Mouse (Mus musculus): ENCODE results near the gene Zfp59. TPM values are rescaled to one million over a fixed set of nuclear protein-coding genes. Genes with fewer than 3 reads are reported as not detected.
"Not testable (repeated sequence)": the region's sequence is repeated elsewhere in the genome, so short reads cannot be mapped to it uniquely, and the experiment has no call there.

Zfp59 gene
- polyA plus RNA-seq (2014; fragmentation: Nextera tagmentation; extraction: Ambion mirVana): 11.2 and 12.6 TPM in 2 replicates

- DNase-seq (ENCODE audit: low spot score): peak; percentile 91
- Histone ChIP-seq H3K9me3 (ENCODE audit: control insufficient read depth, low read length) (no peaks in the 10 kb centered on the region), H3K27ac (ENCODE audit: low read depth, low read length) (peak within 1 kb of the TSS; percentile 47; the same call in 1 of the 2 replicates), H3K4me1 (ENCODE audit: control insufficient read depth, insufficient read depth, low read length) (peaks cover 5% of the 10 kb centered on the region; the same call in 1 of the 2 replicates), H3K9ac (ENCODE audit: low read length) (peak within 1 kb of the TSS; percentile 35), H3K4me2 (ENCODE audit: low read depth) (peak within 1 kb of the TSS; percentile 43), H3K36me3 (ENCODE audit: control insufficient read depth, insufficient read depth, low read length) (no peaks in the 10 kb centered on the region), H3K27me3 (ENCODE audit: control insufficient read depth, insufficient read depth, low read length) (no peaks in the 10 kb centered on the region), H3K4me3 (ENCODE audit: low read depth, low read length) (peak within 1 kb of the TSS; percentile 33)
- ATAC-seq (ENCODE audit: insufficient read depth, low FRiP score, low TSS enrichment): peak; percentile 96
- 4% methylated on average over 33 of the region's 34 CpGs for WGBS
Observed at GRCm38 (mm10) chr7:27838323-27839249, at the start of gene Zfp59. Gene Zfp59 (plus strand): TSS chr7:27838607.

- Histone ChIP-seq H3K27me3 (ENCODE audit: control insufficient read depth, insufficient read depth, low read length) (no peaks in the 10 kb centered on the region), H3K4me2 (ENCODE audit: low read depth) (no peak overlapping the region), H3K9me3 (ENCODE audit: control insufficient read depth, low read length) (peaks cover 3% of the 10 kb centered on the region; the same call in 1 of the 2 replicates), H3K9ac (ENCODE audit: low read length) (no peak overlapping the region), H3K27ac (ENCODE audit: low read depth, low read length) (no peak overlapping the region), H3K4me1 (ENCODE audit: control insufficient read depth, insufficient read depth, low read length) (no peaks in the 10 kb centered on the region), H3K4me3 (ENCODE audit: low read depth, low read length) (no peak overlapping the region), H3K36me3 (ENCODE audit: control insufficient read depth, insufficient read depth, low read length) (no peaks in the 10 kb centered on the region)
- ATAC-seq (ENCODE audit: insufficient read depth, low FRiP score, low TSS enrichment) (no peak), DNase-seq (ENCODE audit: low spot score) (no peak)
- 83% methylated on average over 5 of the region's 5 CpGs for WGBS
Observed at GRCm38 (mm10) chr7:27789306-27789705, 49.1 kb upstream of the Zfp59 start.

- WGBS: 55% methylated on average over 2 of the region's 3 CpGs
- not testable (repeated sequence) for ATAC-seq (ENCODE audit: insufficient read depth, low FRiP score, low TSS enrichment)
Observed at GRCm38 (mm10) chr7:27793865-27794264, 44.5 kb upstream of the Zfp59 start.

GRCm38 (mm10) chr7:27794566-27794965 lies 43.8 kb upstream of the Zfp59 start:
- Histone ChIP-seq H3K9me3 (ENCODE audit: control insufficient read depth, low read length) (no peaks in the 10 kb centered on the region), H3K4me3 (ENCODE audit: low read depth, low read length) (no peak overlapping the region), H3K27ac (ENCODE audit: low read depth, low read length) (no peak overlapping the region), H3K9ac (ENCODE audit: low read length) (no peak overlapping the region), H3K4me2 (ENCODE audit: low read depth) (no peak overlapping the region), H3K4me1 (ENCODE audit: control insufficient read depth, insufficient read depth, low read length) (no peaks in the 10 kb centered on the region), H3K27me3 (ENCODE audit: control insufficient read depth, insufficient read depth, low read length) (no peaks in the 10 kb centered on the region), H3K36me3 (ENCODE audit: control insufficient read depth, insufficient read depth, low read length) (no peaks in the 10 kb centered on the region)
- no peak for ATAC-seq (ENCODE audit: insufficient read depth, low FRiP score, low TSS enrichment)
- DNase-seq (ENCODE audit: low spot score): no peak

More at GRCm38 (mm10) chr7:27793865-27794264, 44.5 kb upstream of the Zfp59 start:
- H3K9me3 ChIP-seq (ENCODE audit: control insufficient read depth, low read length); H3K4me3 ChIP-seq (ENCODE audit: low read depth, low read length); H3K4me2 ChIP-seq (ENCODE audit: low read depth); H3K4me1 ChIP-seq (ENCODE audit: control insufficient read depth, insufficient read depth, low read length); H3K9ac ChIP-seq (ENCODE audit: low read length); DNase-seq (ENCODE audit: low spot score); H3K27ac ChIP-seq (ENCODE audit: low read depth, low read length); H3K36me3 ChIP-seq (ENCODE audit: control insufficient read depth, insufficient read depth, low read length); H3K27me3 ChIP-seq (ENCODE audit: control insufficient read depth, insufficient read depth, low read length): not testable (repeated sequence)

DNA sequence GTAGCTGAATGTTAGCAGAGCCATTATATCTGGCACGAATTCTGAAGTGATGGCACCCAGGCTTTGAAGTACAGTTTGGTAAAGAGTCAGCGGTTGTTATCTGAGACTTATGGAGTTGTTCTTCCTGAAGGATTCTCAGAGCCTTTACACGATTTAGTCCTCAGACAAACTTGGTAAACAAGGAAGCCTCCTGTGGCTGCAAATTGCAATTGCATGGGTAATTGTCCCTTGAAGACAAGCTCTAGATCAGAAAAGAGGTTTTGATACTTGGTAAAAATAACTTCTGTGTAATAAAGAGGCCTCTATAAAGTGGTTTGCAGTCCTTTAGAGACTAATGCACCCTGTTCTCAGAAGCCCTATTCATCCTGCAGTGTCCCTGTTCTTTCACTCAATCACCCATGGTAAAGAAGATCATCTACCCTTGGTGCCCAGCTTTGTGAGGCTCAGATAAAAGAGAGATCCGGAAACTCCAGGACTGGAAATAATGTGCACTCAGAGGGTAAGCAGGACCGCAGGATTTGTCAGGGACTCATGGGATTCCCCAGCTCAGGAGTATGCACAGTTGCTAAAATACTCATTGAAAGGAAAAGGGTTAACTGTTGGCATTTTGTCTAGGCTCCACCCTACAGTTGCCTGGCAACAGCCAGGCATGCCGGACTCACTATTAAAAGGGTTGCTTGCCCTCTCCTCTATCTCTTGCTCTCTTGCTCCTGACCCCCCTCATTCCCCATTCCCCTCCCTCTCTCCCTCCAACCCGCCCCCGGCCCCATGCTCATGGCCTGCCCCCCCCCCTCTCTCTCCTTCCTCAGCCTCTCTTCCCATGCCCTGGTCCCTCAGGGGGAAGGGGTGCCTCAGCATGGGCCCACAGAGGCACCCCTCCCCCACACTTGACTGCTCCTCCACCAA lies 40.2 kb upstream of the Zfp59 start:
- Histone ChIP-seq H3K27me3 (ENCODE audit: control insufficient read depth, insufficient read depth, low read length) (no peaks in the 10 kb centered on the region), H3K4me1 (ENCODE audit: control insufficient read depth, insufficient read depth, low read length) (no peaks in the 10 kb centered on the region), H3K27ac (ENCODE audit: low read depth, low read length) (peak overlapping the region; percentile 41; the same call in 1 of the 2 replicates), H3K36me3 (ENCODE audit: control insufficient read depth, insufficient read depth, low read length) (no peaks in the 10 kb centered on the region), H3K9ac (ENCODE audit: low read length) (no peak overlapping the region), H3K9me3 (ENCODE audit: control insufficient read depth, low read length) (no peaks in the 10 kb centered on the region), H3K4me3 (ENCODE audit: low read depth, low read length) (no peak overlapping the region), H3K4me2 (ENCODE audit: low read depth) (0 out of 2 replicates have a peak overlapping the region, but pooled peaks have one; percentile 2)
- peak; percentile 88 for ATAC-seq (ENCODE audit: insufficient read depth, low FRiP score, low TSS enrichment)
- peak; percentile 72 for DNase-seq (ENCODE audit: low spot score)
- 28% methylated on average over 8 of the region's 8 CpGs for WGBS

DNA sequence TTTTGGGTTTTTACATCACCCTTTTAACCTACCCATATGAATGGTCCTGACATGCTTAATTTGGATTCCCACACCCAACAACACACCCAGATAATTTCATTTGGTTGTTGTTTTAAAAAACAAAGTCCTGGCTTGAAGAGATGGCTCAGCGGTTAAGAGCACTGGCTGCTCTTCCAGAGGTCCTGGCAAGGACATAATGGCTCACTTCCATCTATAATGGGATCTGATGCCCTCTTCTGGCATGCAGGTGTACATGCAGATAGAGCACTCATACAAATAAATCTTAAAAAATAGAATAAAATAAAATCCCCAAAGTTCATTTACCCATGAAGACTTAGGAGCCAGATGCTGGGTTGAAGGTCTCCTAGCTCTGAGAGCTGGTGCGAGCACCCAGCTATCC lies 37.3 kb upstream of the Zfp59 start:
- no peak for DNase-seq (ENCODE audit: low spot score)
- no peak overlapping the region for H3K4me3 ChIP-seq (ENCODE audit: low read depth, low read length)
- H3K4me1 ChIP-seq (ENCODE audit: control insufficient read depth, insufficient read depth, low read length): no peaks in the 10 kb centered on the region
- H3K27me3 ChIP-seq (ENCODE audit: control insufficient read depth, insufficient read depth, low read length): no peaks in the 10 kb centered on the region
- H3K36me3 ChIP-seq (ENCODE audit: control insufficient read depth, insufficient read depth, low read length): no peaks in the 10 kb centered on the region
- 63% methylated on average over 2 of the region's 2 CpGs for WGBS
- H3K4me2 ChIP-seq (ENCODE audit: low read depth): no peak overlapping the region
- ATAC-seq (ENCODE audit: insufficient read depth, low FRiP score, low TSS enrichment): no peak
- no peak overlapping the region for H3K27ac ChIP-seq (ENCODE audit: low read depth, low read length)
- H3K9me3 ChIP-seq (ENCODE audit: control insufficient read depth, low read length): no peaks in the 10 kb centered on the region
- no peak overlapping the region for H3K9ac ChIP-seq (ENCODE audit: low read length)

GRCm38 (mm10) chr7:27802986-27803385 lies 35.4 kb upstream of the Zfp59 start:
- ATAC-seq (ENCODE audit: insufficient read depth, low FRiP score, low TSS enrichment) (no peak), DNase-seq (ENCODE audit: low spot score) (no peak)
- Histone ChIP-seq H3K4me3 (ENCODE audit: low read depth, low read length) (no peak overlapping the region), H3K4me2 (ENCODE audit: low read depth) (no peak overlapping the region), H3K9ac (ENCODE audit: low read length) (no peak overlapping the region), H3K27me3 (ENCODE audit: control insufficient read depth, insufficient read depth, low read length) (no peaks in the 10 kb centered on the region), H3K9me3 (ENCODE audit: control insufficient read depth, low read length) (no peaks in the 10 kb centered on the region), H3K27ac (ENCODE audit: low read depth, low read length) (no peak overlapping the region), H3K4me1 (ENCODE audit: control insufficient read depth, insufficient read depth, low read length) (no peaks in the 10 kb centered on the region), H3K36me3 (ENCODE audit: control insufficient read depth, insufficient read depth, low read length) (no peaks in the 10 kb centered on the region)
- 81% methylated on average over 5 of the region's 5 CpGs for WGBS

GRCm38 (mm10) chr7:27804297-27805030 lies 33.9 kb upstream of the Zfp59 start:
- WGBS: under 1% methylated on average over 25 of the region's 25 CpGs
- ATAC-seq (ENCODE audit: insufficient read depth, low FRiP score, low TSS enrichment) (peak; percentile 86), DNase-seq (ENCODE audit: low spot score) (peak; percentile 82)
- no peaks in the 10 kb centered on the region for H3K36me3 ChIP-seq (ENCODE audit: control insufficient read depth, insufficient read depth, low read length)
- peak overlapping the region; percentile 68 for H3K9ac ChIP-seq (ENCODE audit: low read length)
- no peak overlapping the region for H3K27ac ChIP-seq (ENCODE audit: low read depth, low read length)
- no peaks in the 10 kb centered on the region for H3K4me1 ChIP-seq (ENCODE audit: control insufficient read depth, insufficient read depth, low read length)
- H3K4me2 ChIP-seq (ENCODE audit: low read depth): peak overlapping the region; percentile 88
- H3K9me3 ChIP-seq (ENCODE audit: control insufficient read depth, low read length): no peaks in the 10 kb centered on the region
- H3K4me3 ChIP-seq (ENCODE audit: low read depth, low read length): peak overlapping the region; percentile 70
- H3K27me3 ChIP-seq (ENCODE audit: control insufficient read depth, insufficient read depth, low read length): no peaks in the 10 kb centered on the region
